In genomic region chr12:56822122-56822521, GRCm38 (mm10) we compare ENCODE assay signal across 35 mouse cellular contexts.
"Had no signal": no experiment of that assay in that cellular context is flagged by ENCODE, and none has a peak within 500 bp of the region (broad histone marks: within the 10 kb centered on the region; RNA-seq: fewer than 3 reads in every experiment).

No protein-coding gene starts in this region.

- ATAC-seq: hindbrain, embryonic 16.5 days; hindbrain, postnatal 0 days; inflammation-experienced regulatory T-cells, adult 6 months; intestine, embryonic 15.5 days; intestine, embryonic 16.5 days; intestine, postnatal 0 days had no signal

- H3K4me1 ChIP-seq: heart, embryonic 13.5 days; heart, embryonic 15.5 days; hindbrain, embryonic 10.5 days; hindbrain, embryonic 13.5 days; hindbrain, embryonic 15.5 days; intestine, embryonic 15.5 days had no signal

- H3K4me3 ChIP-seq: heart, embryonic 10.5 days; heart, embryonic 12.5 days; heart, embryonic 13.5 days; heart, embryonic 15.5 days; hindbrain, embryonic 10.5 days; hindbrain, embryonic 12.5 days; hindbrain, embryonic 13.5 days; hindbrain, embryonic 15.5 days; intestine, embryonic 15.5 days; kidney, embryonic 15.5 days; layer of hippocampus, adult 2 months had no signal

- H3K36me3 ChIP-seq: heart, embryonic 10.5 days; heart, embryonic 12.5 days; heart, embryonic 13.5 days; heart, embryonic 15.5 days; hindbrain, embryonic 10.5 days; hindbrain, embryonic 12.5 days; hindbrain, embryonic 13.5 days; hindbrain, embryonic 15.5 days; intestine, embryonic 15.5 days; kidney, embryonic 15.5 days had no signal

- DNase-seq: heart, postnatal 10 days; heart, postnatal 14 days; heart, postnatal 36 days; heart, postnatal 4 days; kidney, adult 11 months; kidney, adult 18-20 months; kidney, adult 2 months; kidney, adult 8-10 months; kidney, adult 9 months; kidney, postnatal 10 days; kidney, postnatal 14 days; kidney, postnatal 25 days; kidney, postnatal 36 days; kidney, postnatal 4 days; layer of hippocampus, adult 9-11 months; layer of hippocampus, postnatal 36 days had no signal

- H3K27me3 ChIP-seq: heart, embryonic 12.5 days; heart, embryonic 13.5 days; heart, embryonic 15.5 days; hindbrain, embryonic 12.5 days; hindbrain, embryonic 15.5 days; intestine, embryonic 15.5 days had no signal

- H3K4me2 ChIP-seq: heart, embryonic 11.5 days; heart, embryonic 12.5 days; heart, embryonic 13.5 days; heart, embryonic 15.5 days; hindbrain, embryonic 12.5 days; hindbrain, embryonic 13.5 days; hindbrain, embryonic 14.5 days; hindbrain, embryonic 15.5 days; intestine, embryonic 15.5 days; kidney, embryonic 15.5 days had no signal

- H3K27ac ChIP-seq: heart, embryonic 10.5 days; heart, embryonic 13.5 days; heart, embryonic 15.5 days; hindbrain, embryonic 10.5 days; hindbrain, embryonic 12.5 days; hindbrain, embryonic 13.5 days; hindbrain, embryonic 14.5 days; hindbrain, embryonic 15.5 days; hindbrain, postnatal 0 days; intestine, embryonic 15.5 days; kidney, embryonic 15.5 days; kidney, postnatal 0 days; layer of hippocampus, adult 2 months had no signal

- H3K9me3 ChIP-seq: heart, embryonic 10.5 days; heart, embryonic 12.5 days; heart, embryonic 13.5 days; heart, embryonic 15.5 days; hindbrain, embryonic 10.5 days; hindbrain, embryonic 12.5 days; hindbrain, embryonic 13.5 days; hindbrain, embryonic 15.5 days; intestine, embryonic 15.5 days; kidney, embryonic 15.5 days had no signal

- H3K9ac ChIP-seq: heart, embryonic 12.5 days; heart, embryonic 13.5 days; heart, embryonic 15.5 days; hindbrain, embryonic 12.5 days; hindbrain, embryonic 13.5 days; hindbrain, embryonic 14.5 days; hindbrain, embryonic 15.5 days; intestine, embryonic 15.5 days; kidney, embryonic 15.5 days had no signal
